Mouse (Mus musculus) stomach, embryonic 16.5 days (tissue): Measurements from ENCODE around the gene Creb3l2. TPM values are rescaled to one million over a fixed set of nuclear protein-coding genes. Genes with fewer than 3 reads are reported as not detected.

Experiments used
- ATAC-seq: fragments of 200-750 bp; cut with Nextera tagmentation; 2 replicates; pipeline ENCODE4 v1.8.0; 2017; ENCODE audit warnings: moderate number of reproducible peaks, moderate TSS enrichment; ENCODE audit not compliant: insufficient read depth, low FRiP score
- H3K27ac ChIP-seq: fragments of 300-500 bp; sonication (generic); 2 replicates; pipeline ENCODE4 v1.5.1; 2014; ENCODE audit warnings: low read length
- H3K27me3 ChIP-seq: fragments of 300-500 bp; sonication (generic); 2 replicates; pipeline ENCODE4 v1.6.1; 2014; ENCODE audit warnings: low read length, control low read depth, mixed read lengths; ENCODE audit not compliant: control insufficient read depth, insufficient read depth
- H3K36me3 ChIP-seq: fragments of 300-500 bp; sonication (generic); 2 replicates; pipeline ENCODE4 v1.6.1; 2014; ENCODE audit warnings: low read length; ENCODE audit not compliant: control insufficient read depth, insufficient read depth
- H3K4me1 ChIP-seq: fragments of 300-500 bp; sonication (generic); 2 replicates; pipeline ENCODE4 v1.6.1; 2014; ENCODE audit warnings: low read length, control low read depth, mixed read lengths; ENCODE audit not compliant: control insufficient read depth, insufficient read depth
- H3K4me2 ChIP-seq: fragments of 300-500 bp; sonication (generic); 2 replicates; pipeline ENCODE4 v1.6.1; 2014; ENCODE audit warnings: low read depth, low read length, mixed read lengths
- H3K4me3 ChIP-seq: fragments of 300-500 bp; sonication (generic); replicated peaks from 2 replicates; pipeline ENCODE4 v1.5.1; 2014; ENCODE audit warnings: mild to moderate bottlenecking, low read length
- H3K9ac ChIP-seq: fragments of 300-500 bp; sonication (generic); 2 replicates; pipeline ENCODE4 v1.6.1; 2014; ENCODE audit warnings: low read length
- H3K9me3 ChIP-seq: fragments of 300-500 bp; sonication (generic); replicated peaks from 2 replicates; pipeline ENCODE4 v1.6.1; 2016; ENCODE audit warnings: low read length, control low read depth; ENCODE audit not compliant: control insufficient read depth
- WGBS: fragments of 180-500 bp; shearing (Covaris S2); extraction: QIAGEN DNeasy Blood & Tissue Kit; methylation state at CpG from one replicate; pipeline ENCODE4 v1.1.7; 2014; 5-methylcytosine and 5-hydroxymethylcytosine counted together
- polyA plus RNA-seq: library from polyadenylated mRNA; unstranded; fragments of >200 nt; fragmentation: Nextera tagmentation; extraction: Ambion mirVana; gene quantifications from 2 replicates; pipeline ENCODE4 v1.2.1, GENCODE M21; 2015

Gene Creb3l2
- 18.6 and 20.3 TPM in 2 replicates for polyA plus RNA-seq

GRCm38 (mm10) chr6:37442041-37442667 is at the start of gene Creb3l2:
TSS of gene Creb3l2 (minus strand) at chr6:37442146.
- H3K4me2 ChIP-seq, result peak within 1 kb of the TSS; percentile 72
- H3K27ac ChIP-seq, result peak within 1 kb of the TSS; percentile 88
- no peaks in the 10 kb centered on the region for H3K9me3 ChIP-seq
- under 1% methylated on average over 33 of the region's 33 CpGs for WGBS
- no peaks in the 10 kb centered on the region for H3K27me3 ChIP-seq
- peak within 1 kb of the TSS; percentile 88 for H3K9ac ChIP-seq
- ATAC-seq, result peak; percentile 98
- peaks cover 26% of the 10 kb centered on the region for H3K4me1 ChIP-seq
- no peaks in the 10 kb centered on the region for H3K36me3 ChIP-seq
- peak within 1 kb of the TSS; percentile 85 for H3K4me3 ChIP-seq

- Histone ChIP-seq H3K4me3 (no peak overlapping the region), H3K27me3 (no peaks in the 10 kb centered on the region), H3K4me1 (no peaks in the 10 kb centered on the region), H3K9me3 (no peaks in the 10 kb centered on the region), H3K4me2 (no peak overlapping the region), H3K27ac (peak overlapping the region; percentile 15; the same call in 1 of the 2 replicates), H3K36me3 (no peaks in the 10 kb centered on the region), H3K9ac (no peak overlapping the region)
- ATAC-seq, result 0 out of 2 replicates have a peak, but pooled peaks have one; percentile 56
- WGBS, result 64% methylated on average over 4 of the region's 4 CpGs
Measured at GRCm38 (mm10) chr6:37486502-37486901, 44.6 kb upstream of the Creb3l2 start.

GRCm38 (mm10) chr6:37484588-37485070 is 42.7 kb upstream of the Creb3l2 start:
- ATAC-seq, result no peak
- 72% methylated on average over 1 of the region's 1 CpGs for WGBS
- Histone ChIP-seq H3K9ac (no peak overlapping the region), H3K4me3 (no peak overlapping the region), H3K4me1 (no peaks in the 10 kb centered on the region), H3K27me3 (no peaks in the 10 kb centered on the region), H3K9me3 (no peaks in the 10 kb centered on the region), H3K36me3 (no peaks in the 10 kb centered on the region), H3K27ac (no peak overlapping the region), H3K4me2 (no peak overlapping the region)

GRCm38 (mm10) chr6:37483262-37483661 is 41.3 kb upstream of the Creb3l2 start:
- H3K4me1 ChIP-seq, result no peaks in the 10 kb centered on the region
- no peak overlapping the region for H3K4me3 ChIP-seq
- no peak for ATAC-seq

GRCm38 (mm10) chr6:37481147-37481546 is 39.2 kb upstream of the Creb3l2 start:
- H3K4me2 ChIP-seq, result no peak overlapping the region
- H3K4me3 ChIP-seq, result no peak overlapping the region
- no peaks in the 10 kb centered on the region for H3K36me3 ChIP-seq
- WGBS, result 76% methylated on average over 3 of the region's 3 CpGs
- H3K9me3 ChIP-seq, result no peaks in the 10 kb centered on the region
- ATAC-seq, result no peak
- no peaks in the 10 kb centered on the region for H3K4me1 ChIP-seq
- H3K27me3 ChIP-seq, result no peaks in the 10 kb centered on the region
- no peak overlapping the region for H3K9ac ChIP-seq
- H3K27ac ChIP-seq, result no peak overlapping the region

More at GRCm38 (mm10) chr6:37483262-37483661, 41.3 kb upstream of the Creb3l2 start:
- Histone ChIP-seq H3K27ac (no peak overlapping the region), H3K4me2 (no peak overlapping the region), H3K36me3 (no peaks in the 10 kb centered on the region), H3K9me3 (no peaks in the 10 kb centered on the region), H3K9ac (no peak overlapping the region), H3K27me3 (no peaks in the 10 kb centered on the region)
- WGBS, result 40% methylated on average over 5 of the region's 5 CpGs

GRCm38 (mm10) chr6:37480008-37480407 is 38.1 kb upstream of the Creb3l2 start:
- Histone ChIP-seq H3K4me3 (no peak overlapping the region), H3K4me2 (no peak overlapping the region)

GRCm38 (mm10) chr6:37478481-37478880 is 36.5 kb upstream of the Creb3l2 start:
- Histone ChIP-seq H3K9ac (no peak overlapping the region), H3K4me3 (no peak overlapping the region), H3K4me2 (no peak overlapping the region), H3K36me3 (no peaks in the 10 kb centered on the region), H3K4me1 (no peaks in the 10 kb centered on the region), H3K27me3 (no peaks in the 10 kb centered on the region), H3K9me3 (no peaks in the 10 kb centered on the region), H3K27ac (no peak overlapping the region)
- ATAC-seq, result no peak
- WGBS, result 90% methylated on average over 2 of the region's 2 CpGs

More at GRCm38 (mm10) chr6:37480008-37480407, 38.1 kb upstream of the Creb3l2 start:
- no peak for ATAC-seq
- Histone ChIP-seq H3K9ac (no peak overlapping the region), H3K9me3 (no peaks in the 10 kb centered on the region), H3K4me1 (no peaks in the 10 kb centered on the region), H3K27ac (no peak overlapping the region), H3K36me3 (no peaks in the 10 kb centered on the region), H3K27me3 (no peaks in the 10 kb centered on the region)

GRCm38 (mm10) chr6:37473674-37474342 is 31.9 kb upstream of the Creb3l2 start:
- WGBS, result 85% methylated on average over 4 of the region's 4 CpGs

GRCm38 (mm10) chr6:37470216-37470615 is 28.3 kb upstream of the Creb3l2 start:
- Histone ChIP-seq H3K9me3 (no peaks in the 10 kb centered on the region), H3K4me2 (no peak overlapping the region), H3K9ac (no peak overlapping the region), H3K27ac (no peak overlapping the region), H3K4me3 (no peak overlapping the region), H3K27me3 (no peaks in the 10 kb centered on the region), H3K36me3 (no peaks in the 10 kb centered on the region), H3K4me1 (no peaks in the 10 kb centered on the region)
- WGBS, result 68% methylated on average over 4 of the region's 4 CpGs
- ATAC-seq, result no peak

More at GRCm38 (mm10) chr6:37473674-37474342, 31.9 kb upstream of the Creb3l2 start:
- Histone ChIP-seq H3K4me1 (no peaks in the 10 kb centered on the region), H3K27ac (no peak overlapping the region), H3K4me3 (no peak overlapping the region), H3K4me2 (no peak overlapping the region), H3K36me3 (no peaks in the 10 kb centered on the region), H3K27me3 (no peaks in the 10 kb centered on the region), H3K9ac (no peak overlapping the region), H3K9me3 (no peaks in the 10 kb centered on the region)
- ATAC-seq, result no peak
